Mouse (Mus musculus) stomach, embryonic 14.5 days (tissue): Measurements from ENCODE around the gene Fbxo40. TPM values are rescaled to one million over a fixed set of nuclear protein-coding genes. Genes with fewer than 3 reads are reported as not detected.

ENCODE experiments used
- ATAC-seq: fragments of 200-750 bp; cut with Nextera tagmentation; 2 replicates; pipeline ENCODE4 v1.8.0; 2017; ENCODE audit warnings: low read depth, moderate TSS enrichment; ENCODE audit not compliant: insufficient number of reproducible peaks, insufficient read depth, low FRiP score
- H3K27ac ChIP-seq: fragments of 300-500 bp; sonication (generic); 2 replicates; pipeline ENCODE4 v1.5.1; 2014; ENCODE audit warnings: mild to moderate bottlenecking, low read length, moderate library complexity, mixed read lengths
- H3K27me3 ChIP-seq: fragments of 300-500 bp; sonication (generic); 2 replicates; pipeline ENCODE4 v1.6.1; 2014; ENCODE audit warnings: low read length, control low read depth, mixed read lengths; ENCODE audit not compliant: control insufficient read depth, insufficient read depth
- H3K36me3 ChIP-seq: fragments of 300-500 bp; sonication (generic); 2 replicates; pipeline ENCODE4 v1.6.1; 2014; ENCODE audit warnings: mild to moderate bottlenecking, control low read depth, low read length, moderate library complexity, mixed read lengths; ENCODE audit not compliant: control insufficient read depth, insufficient read depth
- H3K4me1 ChIP-seq: fragments of 300-500 bp; sonication (generic); 2 replicates; pipeline ENCODE4 v1.6.1; 2014; ENCODE audit warnings: low read length, control low read depth, mixed read lengths; ENCODE audit not compliant: control insufficient read depth, insufficient read depth
- H3K4me2 ChIP-seq: fragments of 300-500 bp; sonication (generic); replicated peaks from 2 replicates; pipeline ENCODE4 v1.6.1; 2014; ENCODE audit warnings: low read depth, low read length, control low read depth
- H3K4me3 ChIP-seq: fragments of 300-500 bp; sonication (generic); 2 replicates; pipeline ENCODE4 v1.5.1; 2014; ENCODE audit warnings: low read depth, low read length, control low read depth
- H3K9ac ChIP-seq: fragments of 300-500 bp; sonication (generic); replicated peaks from 2 replicates; pipeline ENCODE4 v1.6.1; 2014; ENCODE audit warnings: low read depth, mild to moderate bottlenecking, control low read depth, low read length, moderate library complexity, mixed read lengths
- H3K9me3 ChIP-seq: fragments of 300-500 bp; sonication (generic); 2 replicates; pipeline ENCODE4 v1.6.1; 2016; ENCODE audit warnings: low read depth, low read length, control low read depth; ENCODE audit not compliant: control insufficient read depth
- WGBS: fragments of 180-500 bp; shearing (Covaris S2); extraction: QIAGEN DNeasy Blood & Tissue Kit; methylation state at CpG from one replicate; pipeline ENCODE4 v1.1.7; 2014; 5-methylcytosine and 5-hydroxymethylcytosine counted together
- polyA plus RNA-seq: library from polyadenylated mRNA; unstranded; fragments of >200 nt; fragmentation: Nextera tagmentation; extraction: Ambion mirVana; gene quantifications from 2 replicates; pipeline ENCODE4 v1.2.1, GENCODE M21; 2014

Gene Fbxo40
- polyA plus RNA-seq, 1 experiment from 2014 or later = not detected

- no peaks in the 10 kb centered on the region for H3K4me1 ChIP-seq
- H3K36me3 ChIP-seq = no peaks in the 10 kb centered on the region
- no peaks in the 10 kb centered on the region for H3K27me3 ChIP-seq
- 80% methylated on average over 4 of the region's 4 CpGs for WGBS
- no peak overlapping the region for H3K9ac ChIP-seq
- H3K4me2 ChIP-seq = no peak overlapping the region
- no peaks in the 10 kb centered on the region for H3K9me3 ChIP-seq
- H3K4me3 ChIP-seq = no peak overlapping the region
- no peak overlapping the region for H3K27ac ChIP-seq
- no peak for ATAC-seq
Observed at GRCm38 (mm10) chr16:36963415-36963814, 26.9 kb downstream of the Fbxo40 start.

- H3K4me2 ChIP-seq = no peak overlapping the region
- ATAC-seq = no peak
- WGBS = 74% methylated on average over 11 of the region's 11 CpGs
- H3K4me1 ChIP-seq = no peaks in the 10 kb centered on the region
- no peaks in the 10 kb centered on the region for H3K9me3 ChIP-seq
- no peak overlapping the region for H3K4me3 ChIP-seq
- H3K27me3 ChIP-seq = no peaks in the 10 kb centered on the region
- H3K9ac ChIP-seq = no peak overlapping the region
- H3K36me3 ChIP-seq = no peaks in the 10 kb centered on the region
- H3K27ac ChIP-seq = no peak overlapping the region
Observed at GRCm38 (mm10) chr16:36955106-36955505, 35.2 kb downstream of the Fbxo40 start.

GRCm38 (mm10) chr16:36951029-36951428, 39.2 kb downstream of the Fbxo40 start:
- 54% methylated on average over 4 of the region's 4 CpGs for WGBS
- Histone ChIP-seq H3K36me3 (no peaks in the 10 kb centered on the region), H3K27ac (no peak overlapping the region), H3K4me1 (no peaks in the 10 kb centered on the region), H3K9me3 (no peaks in the 10 kb centered on the region), H3K4me2 (no peak overlapping the region), H3K9ac (no peak overlapping the region), H3K4me3 (no peak overlapping the region), H3K27me3 (no peaks in the 10 kb centered on the region)
- ATAC-seq = no peak

GRCm38 (mm10) chr16:36949614-36950336, 40.5 kb downstream of the Fbxo40 start:
- WGBS = 61% methylated on average over 8 of the region's 8 CpGs
- H3K27me3 ChIP-seq = no peaks in the 10 kb centered on the region
- no peak overlapping the region for H3K4me2 ChIP-seq
- H3K27ac ChIP-seq = no peak overlapping the region
- H3K4me3 ChIP-seq = no peak overlapping the region
- H3K9me3 ChIP-seq = no peaks in the 10 kb centered on the region
- H3K36me3 ChIP-seq = no peaks in the 10 kb centered on the region
- no peak overlapping the region for H3K9ac ChIP-seq
- no peaks in the 10 kb centered on the region for H3K4me1 ChIP-seq
- ATAC-seq = no peak

DNA sequence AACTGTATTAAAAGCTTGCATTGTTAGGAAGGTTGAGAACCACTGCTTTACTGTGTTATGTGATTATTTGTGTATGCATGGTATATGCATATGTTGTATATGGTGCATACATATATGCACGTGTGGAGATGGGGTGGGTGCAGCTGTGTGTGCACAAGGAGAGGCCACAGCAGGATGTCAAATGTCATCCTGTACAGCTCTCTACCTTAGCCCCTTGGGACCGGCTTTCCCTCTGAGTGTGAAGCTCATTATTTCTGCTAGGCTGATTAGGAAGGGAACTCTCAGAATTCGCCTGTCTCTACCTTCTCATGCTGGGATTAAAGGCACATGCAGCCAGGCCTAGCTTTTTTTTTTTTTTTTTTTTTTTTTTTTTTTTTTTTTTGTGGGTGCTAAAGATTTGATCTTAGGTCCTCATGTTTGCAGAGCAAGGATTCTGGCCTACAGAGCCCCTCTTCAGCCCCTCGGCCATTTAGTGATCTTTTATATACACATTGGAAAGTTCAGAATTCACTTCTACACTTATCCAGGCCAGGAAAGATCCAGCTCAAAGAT, 42.5 kb downstream of the Fbxo40 start:
- Histone ChIP-seq H3K36me3 (no peaks in the 10 kb centered on the region), H3K4me3 (no peak overlapping the region), H3K27ac (no peak overlapping the region), H3K4me1 (no peaks in the 10 kb centered on the region), H3K9ac (no peak overlapping the region), H3K4me2 (no peak overlapping the region), H3K27me3 (no peaks in the 10 kb centered on the region), H3K9me3 (no peaks in the 10 kb centered on the region)
- WGBS = 63% methylated on average over 4 of the region's 4 CpGs
- no peak for ATAC-seq

DNA sequence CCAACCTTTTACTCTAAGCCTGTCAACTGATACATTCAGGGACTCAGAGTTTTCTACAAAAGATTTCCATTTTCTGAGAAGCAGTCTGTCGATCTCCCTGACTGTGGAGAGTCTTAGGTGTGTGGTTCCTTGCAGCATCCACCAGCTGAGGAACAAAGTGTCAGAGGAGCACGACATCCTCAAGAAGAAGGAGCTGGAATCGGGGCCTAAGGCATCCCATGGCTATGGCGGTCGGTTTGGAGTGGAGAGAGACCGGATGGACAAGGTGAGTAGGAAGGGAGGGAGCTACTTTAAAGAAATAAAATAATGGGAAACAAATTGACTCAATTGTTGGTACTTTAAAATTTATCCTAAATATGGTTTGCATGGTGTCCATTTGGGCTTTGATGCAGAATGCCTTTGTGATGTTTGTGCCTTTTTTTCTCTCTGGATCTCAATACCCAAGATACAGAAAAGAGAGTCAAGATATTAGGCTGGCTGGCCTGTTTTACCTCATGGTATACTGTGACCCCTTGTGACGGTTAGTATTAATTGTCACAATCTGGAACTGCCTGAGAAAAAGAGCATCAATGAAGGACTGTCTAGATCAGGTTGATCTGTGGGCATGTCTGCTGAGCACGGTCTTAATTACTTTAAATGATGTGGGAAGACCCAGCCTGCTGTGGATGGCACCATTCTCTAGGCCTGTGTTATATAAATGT, 43.7 kb downstream of the Fbxo40 start:
- no peak overlapping the region for H3K4me3 ChIP-seq
- no peaks in the 10 kb centered on the region for H3K9me3 ChIP-seq
- no peak for ATAC-seq
- no peak overlapping the region for H3K9ac ChIP-seq
- no peaks in the 10 kb centered on the region for H3K4me1 ChIP-seq
- H3K36me3 ChIP-seq = no peaks in the 10 kb centered on the region
- H3K27ac ChIP-seq = no peak overlapping the region
- 78% methylated on average over 8 of the region's 8 CpGs for WGBS
- no peaks in the 10 kb centered on the region for H3K27me3 ChIP-seq
- H3K4me2 ChIP-seq = no peak overlapping the region

DNA sequence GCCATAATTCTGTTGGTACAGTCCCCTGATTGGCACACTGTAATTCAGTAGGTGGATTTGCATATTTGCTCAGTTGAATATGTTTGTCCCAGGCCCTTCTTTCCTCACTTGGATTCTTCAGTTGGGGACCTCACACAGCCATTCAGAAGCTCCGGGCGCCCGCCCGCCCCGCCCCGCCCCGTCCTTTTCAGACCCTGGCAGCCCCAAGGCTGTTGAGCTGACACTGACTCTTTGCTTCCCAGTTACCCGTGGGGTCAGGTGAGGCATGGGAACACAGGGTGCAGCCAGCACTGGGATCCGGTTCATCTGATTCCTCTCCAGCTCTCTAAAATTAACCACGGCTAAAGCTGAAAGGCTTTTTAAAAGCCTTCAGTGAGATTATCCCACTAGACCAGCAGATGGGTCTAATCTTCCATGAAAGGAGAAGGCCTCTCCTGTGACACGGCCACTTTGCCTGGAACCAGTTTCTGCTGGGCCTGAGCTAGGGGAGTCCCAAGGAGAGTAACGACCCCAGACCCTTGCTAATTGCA, 45.3 kb downstream of the Fbxo40 start:
- no peak for ATAC-seq

DNA sequence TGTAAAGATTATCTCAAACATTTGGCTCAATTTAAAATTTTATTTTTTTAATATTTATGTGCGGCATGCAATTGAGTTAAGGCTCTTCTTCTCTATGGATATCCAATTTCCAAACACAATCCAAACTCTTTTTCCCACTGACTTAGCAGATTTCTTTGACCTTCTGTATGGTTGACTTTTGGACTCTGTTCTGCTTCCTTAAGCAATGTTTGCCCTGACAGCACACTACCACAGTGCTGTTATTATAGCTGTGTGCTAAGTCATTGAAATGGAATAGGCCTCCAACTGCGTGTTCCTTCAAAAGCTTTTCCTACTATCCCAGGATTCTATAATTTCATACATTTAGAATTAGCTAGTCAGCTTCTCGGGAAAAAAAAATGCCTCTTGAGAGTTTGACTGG, 46.7 kb downstream of the Fbxo40 start:
- Histone ChIP-seq H3K9me3 (no peaks in the 10 kb centered on the region), H3K27ac (no peak overlapping the region), H3K27me3 (no peaks in the 10 kb centered on the region), H3K9ac (no peak overlapping the region), H3K4me2 (no peak overlapping the region), H3K4me3 (no peak overlapping the region), H3K4me1 (no peaks in the 10 kb centered on the region), H3K36me3 (no peaks in the 10 kb centered on the region)
- WGBS = 91% methylated on average over 3 of the region's 3 CpGs
- ATAC-seq = no peak

More for the DNA sequence above, 45.3 kb downstream of the Fbxo40 start:
- no peaks in the 10 kb centered on the region for H3K4me1 ChIP-seq
- H3K36me3 ChIP-seq = no peaks in the 10 kb centered on the region
- H3K9me3 ChIP-seq = no peaks in the 10 kb centered on the region
- H3K27ac ChIP-seq = no peak overlapping the region
- no peak overlapping the region for H3K9ac ChIP-seq
- 61% methylated on average over 12 of the region's 12 CpGs for WGBS
- H3K27me3 ChIP-seq = no peaks in the 10 kb centered on the region
- no peak overlapping the region for H3K4me2 ChIP-seq
- H3K4me3 ChIP-seq = no peak overlapping the region
